Mouse (Mus musculus) heart, postnatal 10 days (tissue): ENCODE measurements around the gene Catsperb. TPM values are rescaled to one million over a fixed set of nuclear protein-coding genes. Genes with fewer than 3 reads are reported as not detected.
"Not testable (repeated sequence)": the region's sequence is repeated elsewhere in the genome, so short reads cannot be mapped to it uniquely, and the experiment has no call there.

Source experiments
- DNase-seq, 2 experiments: peaks; one replicate each; pipeline ENCODE4 v3.0.0; 2021
- intact Hi-C: fragments of 180-260 bp; cut with DNase I; formaldehyde crosslinking; loops from one replicate; pipeline ENCODE4 v1.15.1; 2025
- microRNA-seq, 2 experiments: library from miRNA; unstranded; fragments of <30 nt; microRNA quantifications; one replicate each; pipeline ENCODE4 v1.2.0; 2022
- total RNA-seq, 2 experiments: library from RNA; stranded (reverse); gene quantifications; 2 replicates each; pipeline ENCODE4 v1.2.3; 2021

The Catsperb gene
- total RNA-seq = not detected

DNA sequence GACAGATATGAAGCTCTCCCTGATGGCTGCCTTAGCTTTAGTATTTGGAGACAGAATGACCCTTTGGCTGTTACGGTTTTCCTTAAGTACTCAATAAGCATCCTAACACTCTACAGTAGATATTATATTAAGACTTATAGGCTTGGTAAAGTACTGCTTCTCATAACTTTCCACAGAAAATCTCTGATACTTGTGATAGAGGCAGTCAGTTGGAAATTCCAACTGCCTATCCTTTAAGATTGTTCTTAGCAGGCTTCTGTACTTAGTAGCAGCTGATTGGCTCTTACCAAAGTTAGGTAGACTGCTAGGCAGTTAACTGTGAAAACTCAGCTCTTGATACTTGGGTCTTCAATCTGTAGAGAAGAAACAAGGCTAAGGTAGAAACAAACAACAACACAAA is at the start of gene Catsperb:
Gene Catsperb, plus strand, starts transcription at position 301 of the 400 bp plus-strand sequence.
- DNase-seq = not testable (repeated sequence)
- intact Hi-C loops = loop anchor here (2.0 kb wide), 1 partner anchor 238 kb away; no protein-coding TSS in a partner anchor

DNA sequence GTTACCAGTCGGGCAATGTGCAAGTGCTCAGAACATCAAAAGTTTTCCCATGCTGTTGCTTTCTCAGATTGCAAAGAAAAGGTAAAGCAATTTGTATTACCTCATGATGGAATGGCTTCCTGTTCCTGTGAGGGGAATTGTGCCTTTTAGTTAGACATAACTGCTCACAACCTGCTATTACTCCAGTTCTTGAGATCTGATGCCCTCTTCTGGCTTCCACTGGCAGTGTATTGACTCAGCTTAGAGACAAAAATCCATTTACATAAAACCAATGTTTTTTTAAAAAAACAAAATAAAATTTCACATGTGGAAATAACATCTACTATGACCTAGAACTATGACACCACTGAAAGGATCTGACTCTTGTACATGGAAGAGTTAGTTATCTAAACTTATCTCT is 43.0 kb upstream of the Catsperb start:
- intact Hi-C loops = loop anchor here (5.0 kb wide), 1 partner anchor 239 kb away; no protein-coding TSS in a partner anchor
- peak in 1 of 2 experiments; percentile 0 for DNase-seq

DNA sequence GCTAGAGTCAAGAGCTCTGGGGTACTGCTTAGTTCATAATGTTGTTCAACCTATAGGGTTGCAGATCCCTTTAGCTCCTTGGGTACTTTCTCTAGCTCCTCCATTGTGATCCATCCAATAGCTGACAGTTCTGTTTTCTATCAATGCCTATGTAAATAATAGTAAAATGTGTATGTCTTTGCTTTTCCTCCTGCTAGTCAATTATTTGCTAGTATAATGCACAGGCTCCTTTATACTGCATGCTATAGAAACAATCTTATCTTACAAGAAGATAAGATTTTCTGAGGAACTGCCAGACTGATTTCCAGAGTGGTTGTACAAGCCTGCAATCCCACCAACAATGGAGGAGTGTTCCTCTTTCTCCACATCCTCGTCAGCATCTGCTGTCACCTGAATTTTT is 23.0 kb upstream of the Catsperb start:
- intact Hi-C loops, DNase-seq: not testable (repeated sequence)

DNA sequence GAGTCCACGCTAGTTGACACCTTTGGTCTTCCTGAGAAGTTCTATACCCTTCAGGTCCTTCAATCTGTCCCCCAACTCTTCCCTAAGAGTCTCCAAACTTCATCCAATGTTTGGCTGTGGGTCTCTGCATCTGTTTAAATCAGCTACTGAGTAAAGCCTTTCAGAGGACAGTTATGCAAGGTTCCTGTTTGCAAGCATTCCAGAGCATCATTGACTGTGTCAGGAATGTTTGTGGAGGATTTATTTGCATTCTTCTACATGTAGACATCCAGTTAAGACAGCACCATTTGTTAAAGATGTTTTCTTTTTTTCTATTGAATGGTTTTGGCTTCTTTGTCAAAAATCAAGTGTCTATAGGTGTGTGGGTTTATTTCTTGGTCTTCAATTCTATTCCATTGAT is 21.7 kb downstream of the Catsperb start:
- intact Hi-C loops = no loop called here
- no peak for DNase-seq

DNA sequence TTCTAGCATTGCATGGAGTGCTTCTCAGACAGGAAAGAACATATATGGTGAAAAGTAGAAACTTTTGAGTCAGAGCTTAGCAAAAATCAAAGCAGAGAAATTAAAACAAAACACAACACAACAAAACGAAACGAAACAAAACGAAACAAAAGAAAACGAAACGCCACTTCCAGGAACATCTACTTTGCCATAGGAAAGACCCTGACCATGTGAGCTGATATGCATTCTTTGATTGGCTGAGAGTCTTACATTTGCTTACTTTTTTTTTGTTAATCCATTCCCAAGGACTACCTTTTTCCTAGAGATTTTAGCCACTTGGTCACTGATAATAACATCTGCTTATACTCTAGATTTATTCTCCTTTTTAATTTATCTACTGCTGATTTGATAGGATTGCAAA is 57.6 kb downstream of the Catsperb start:
- intact Hi-C loops = no loop called here
- no peak for DNase-seq

DNA sequence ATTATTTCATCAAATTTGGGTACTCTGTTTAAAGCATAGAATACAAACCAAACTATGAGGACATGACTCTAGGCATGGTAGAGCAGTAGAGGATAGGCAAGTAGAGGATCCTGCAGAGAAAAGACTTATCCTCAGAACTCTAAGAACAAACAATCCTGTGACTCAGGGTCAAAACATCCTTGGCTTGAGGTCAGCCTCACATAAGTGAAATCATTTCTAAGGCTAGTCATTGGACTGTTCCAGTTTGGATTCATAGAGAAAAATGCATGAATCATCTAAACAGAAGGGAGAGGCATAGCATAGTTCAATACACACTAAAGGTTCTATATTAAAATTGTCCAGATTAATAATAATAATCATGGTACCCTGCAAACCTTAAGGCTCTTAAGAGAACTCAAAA is 79.1 kb downstream of the Catsperb start:
- intact Hi-C loops = no loop called here
- DNase-seq = no peak

DNA sequence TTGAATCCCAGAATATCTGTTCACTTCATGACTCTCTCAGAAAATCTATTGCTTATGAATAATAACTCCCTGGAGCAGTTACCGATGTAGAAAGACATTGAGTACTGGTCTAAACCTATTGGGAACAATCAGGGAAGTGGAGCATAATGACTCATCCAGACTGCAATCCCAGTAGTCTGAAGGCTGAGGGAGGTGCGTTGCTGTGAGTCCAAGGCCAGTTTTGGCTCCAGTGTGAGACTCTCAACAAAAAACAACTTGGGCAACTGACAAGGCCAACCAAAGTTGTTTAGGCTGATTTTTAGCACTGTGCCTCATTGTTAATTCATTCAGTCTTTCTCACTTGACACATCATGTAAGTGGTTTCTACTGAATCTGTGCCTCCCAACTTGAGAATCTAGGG is 106.9 kb downstream of the Catsperb start:
- DNase-seq, intact Hi-C loops: not testable (repeated sequence)

DNA sequence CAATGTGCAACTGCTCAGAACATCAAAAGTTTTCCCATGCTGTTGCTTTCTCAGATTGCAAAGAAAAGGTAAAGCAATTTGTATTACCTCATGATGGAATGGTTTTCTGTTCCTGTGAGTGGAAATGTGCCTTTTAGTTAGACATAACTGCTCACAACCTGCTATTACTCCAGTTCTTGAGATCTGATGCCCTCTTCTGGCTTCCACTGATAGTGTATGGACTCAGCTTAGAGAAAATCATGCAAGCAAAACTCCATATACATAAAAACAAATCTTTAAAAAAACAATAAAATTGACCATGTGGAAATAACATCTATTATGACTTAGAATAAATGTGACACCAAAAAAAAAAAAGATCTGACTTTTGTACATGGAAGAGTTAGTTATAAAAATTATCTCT is 202.2 kb downstream of the Catsperb start:
- DNase-seq = not testable (repeated sequence)
- intact Hi-C loops = loop anchor here (5.0 kb wide), 1 partner anchor 484 kb away; no protein-coding TSS in a partner anchor

DNA sequence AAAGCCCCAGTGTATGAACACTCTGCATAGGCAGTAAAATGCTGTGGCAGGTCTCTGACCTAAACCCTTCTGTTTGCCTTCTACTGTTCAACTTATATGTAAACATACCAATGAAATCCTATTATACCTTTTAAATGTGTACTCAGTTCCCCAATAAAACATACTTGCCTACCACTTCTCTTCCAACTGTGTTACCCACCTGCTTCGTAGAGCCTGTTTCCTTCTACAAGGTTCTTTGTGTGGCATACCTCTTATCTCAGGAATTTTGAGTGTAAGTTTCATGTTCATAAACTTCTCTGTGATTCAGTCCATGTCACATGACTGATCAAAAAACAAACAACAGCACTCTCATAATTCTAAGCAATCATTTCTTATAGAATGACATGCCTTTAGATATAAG is 228.7 kb downstream of the Catsperb start:
- intact Hi-C loops = no loop called here
- DNase-seq = no peak

DNA sequence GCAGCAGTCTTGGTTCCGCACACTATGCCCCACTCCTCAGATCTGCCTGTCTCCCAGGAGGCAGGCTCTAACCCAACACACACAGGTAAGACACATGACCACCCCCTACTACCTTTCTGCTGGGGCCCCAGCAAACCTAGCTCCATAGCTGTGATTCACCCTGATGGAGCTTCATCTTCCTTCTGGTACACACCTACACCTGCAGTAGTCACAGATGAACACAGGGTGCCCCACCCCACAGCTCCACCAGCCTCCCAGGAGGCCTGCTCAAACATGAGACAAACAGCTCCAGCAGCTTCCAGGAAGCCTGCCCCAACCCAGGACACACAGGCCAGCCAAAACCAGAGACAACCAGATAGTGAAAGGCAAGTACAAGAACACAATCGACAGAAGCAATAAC is 263.0 kb downstream of the Catsperb start:
- intact Hi-C loops = no loop called here
- DNase-seq = no peak

Small RNAs within 50 kb of the gene (microRNA-seq; reads per million reads assigned to microRNA genes)
- gene Gm24542 = 0 reads per million in 2 experiments
